Mouse (Mus musculus) mouse trophoblast stem cell (cell line): ENCODE measurements at regions not wholly inside any gene's neighbourhood (a gene's known extent, or its start where the extent isn't known, plus 50 kb on each side); places are given as distances from the start of the nearest gene placed in this dataset.

ENCODE experiments used
- in situ Hi-C, 2 experiments: fragments of 300-500 bp; cut with MseI, MboI; formaldehyde crosslinking; loops; 2 replicates in 1 of 2; 3 replicates in 1 of 2; pipeline ENCODE4 v1.15.1; 2025

- in situ Hi-C loops: no loop called here
Observed at GRCm38 (mm10) chr16:29945891-29946598, 118.1 kb upstream of the Hes1 start.

- in situ Hi-C loops: no loop called here
Observed at GRCm38 (mm10) chr16:29946966-29947365, 117.2 kb upstream of the Hes1 start.

GRCm38 (mm10) chr16:29947670-29948069, 116.5 kb upstream of the Hes1 start:
- in situ Hi-C loops: no loop called here

- in situ Hi-C loops: no loop called here
Observed at GRCm38 (mm10) chr16:29950136-29950535, 114.0 kb upstream of the Hes1 start.

- in situ Hi-C loops: no loop called here
Observed at GRCm38 (mm10) chr16:29950791-29951190, 113.4 kb upstream of the Hes1 start.

GRCm38 (mm10) chr16:29954700-29955099, 109.5 kb upstream of the Hes1 start:
- in situ Hi-C loops: no loop called here

- in situ Hi-C loops: no loop called here
Observed at GRCm38 (mm10) chr16:29956904-29957303, 107.3 kb upstream of the Hes1 start.

- in situ Hi-C loops: no loop called here
Observed at GRCm38 (mm10) chr16:29959939-29960637, 104.1 kb upstream of the Hes1 start.

- in situ Hi-C loops: no loop called here
Observed at GRCm38 (mm10) chr16:29963284-29963683, 100.9 kb upstream of the Hes1 start.

GRCm38 (mm10) chr16:29964563-29964962, 99.6 kb upstream of the Hes1 start:
- in situ Hi-C loops: no loop called here

- in situ Hi-C loops: no loop called here
Observed at GRCm38 (mm10) chr16:29968743-29969142, 95.4 kb upstream of the Hes1 start.

GRCm38 (mm10) chr16:29972741-29973141, 91.4 kb upstream of the Hes1 start:
- in situ Hi-C loops: no loop called here

GRCm38 (mm10) chr16:29973250-29973649, 90.9 kb upstream of the Hes1 start:
- in situ Hi-C loops: no loop called here

- in situ Hi-C loops: no loop called here
Observed at GRCm38 (mm10) chr16:29975800-29976199, 88.4 kb upstream of the Hes1 start.

GRCm38 (mm10) chr16:29977011-29977410, 87.2 kb upstream of the Hes1 start:
- in situ Hi-C loops: no loop called here

GRCm38 (mm10) chr16:29977711-29978110, 86.5 kb upstream of the Hes1 start:
- in situ Hi-C loops: no loop called here

- in situ Hi-C loops: no loop called here
Observed at GRCm38 (mm10) chr16:29979066-29979465, 85.1 kb upstream of the Hes1 start.

GRCm38 (mm10) chr16:29981543-29981942, 82.6 kb upstream of the Hes1 start:
- in situ Hi-C loops: no loop called here

GRCm38 (mm10) chr16:29982224-29982785, 81.9 kb upstream of the Hes1 start:
- in situ Hi-C loops: no loop called here

- in situ Hi-C loops: no loop called here
Observed at GRCm38 (mm10) chr16:29983161-29983560, 81.0 kb upstream of the Hes1 start.

GRCm38 (mm10) chr16:29985126-29985931, 78.9 kb upstream of the Hes1 start:
- in situ Hi-C loops: no loop called here

- in situ Hi-C loops: no loop called here
Observed at GRCm38 (mm10) chr16:29987595-29987994, 76.6 kb upstream of the Hes1 start.
